Mouse (Mus musculus) hindbrain, embryonic 14.5 days (tissue): ENCODE measurements around the gene Gm15737. TPM values are rescaled to one million over a fixed set of nuclear protein-coding genes. Genes with fewer than 3 reads are reported as not detected.

Experiments used
- ATAC-seq: fragments of 200-750 bp; cut with Nextera tagmentation; 2 replicates; pipeline ENCODE4 v1.8.0; 2017; ENCODE audit warnings: moderate number of reproducible peaks, mild to moderate bottlenecking, moderate TSS enrichment, moderate library complexity; ENCODE audit not compliant: low FRiP score
- DNase-seq: peaks from one replicate; pipeline ENCODE4 v3.0.0-alpha.2; 2015; ENCODE audit warnings: low spot score
- H3K27ac ChIP-seq: fragments of 300-500 bp; sonication (generic); 2 replicates; pipeline ENCODE4 v1.5.1; 2014; ENCODE audit warnings: mild to moderate bottlenecking, moderate library complexity
- H3K27me3 ChIP-seq: fragments of 300-500 bp; sonication (generic); 2 replicates; pipeline ENCODE4 v1.6.1; 2014; ENCODE audit warnings: mild to moderate bottlenecking, low read length, mixed read lengths; ENCODE audit not compliant: control insufficient read depth, insufficient read depth
- H3K36me3 ChIP-seq: fragments of 300-500 bp; sonication (generic); replicated peaks from 2 replicates; pipeline ENCODE4 v1.6.1; 2014; ENCODE audit not compliant: control insufficient read depth, insufficient read depth
- H3K4me1 ChIP-seq: fragments of 300-500 bp; sonication (generic); replicated peaks from 2 replicates; pipeline ENCODE4 v1.6.1; 2014; ENCODE audit warnings: antibody characterized with exemption, low read length, mixed read lengths; ENCODE audit not compliant: control insufficient read depth, insufficient read depth
- H3K4me2 ChIP-seq: fragments of 300-500 bp; sonication (generic); replicated peaks from 2 replicates; pipeline ENCODE4 v1.6.1; 2014; ENCODE audit warnings: mild to moderate bottlenecking, moderate library complexity
- H3K4me3 ChIP-seq: fragments of 300-500 bp; sonication (generic); replicated peaks from 2 replicates; pipeline ENCODE4 v1.5.1; 2014; ENCODE audit warnings: mild to moderate bottlenecking, low read length
- H3K9ac ChIP-seq: fragments of 300-500 bp; sonication (generic); 2 replicates; pipeline ENCODE4 v1.6.1; 2014
- H3K9me3 ChIP-seq: fragments of 300-500 bp; sonication (generic); 2 replicates; pipeline ENCODE4 v1.6.1; 2016; ENCODE audit warnings: low read length; ENCODE audit not compliant: control insufficient read depth
- WGBS: fragments of 180-500 bp; shearing (Covaris S2); extraction: QIAGEN DNeasy Blood & Tissue Kit; methylation state at CpG from one replicate; pipeline ENCODE4 v1.1.7; 2014; 5-methylcytosine and 5-hydroxymethylcytosine counted together
- polyA plus RNA-seq: library from polyadenylated mRNA; unstranded; fragments of >200 nt; fragmentation: Nextera tagmentation; extraction: Ambion mirVana; gene quantifications from 2 replicates; pipeline ENCODE4 v1.2.1, GENCODE M21; 2014

The Gm15737 gene
- polyA plus RNA-seq: 0.05 TPM in 1 of 2 replicates, not detected in the other

- no peaks in the 10 kb centered on the region for H3K36me3 ChIP-seq
- ATAC-seq: no peak
- DNase-seq: no peak
- WGBS: 69% methylated on average over 4 of the region's 4 CpGs
- no peak within 1 kb of the TSS for H3K9ac ChIP-seq
- no peak within 1 kb of the TSS for H3K4me2 ChIP-seq
- H3K4me1 ChIP-seq: 0 out of 2 replicates have a peak, but pooled peaks cover 7% of the 10 kb centered on the region
- no peak within 1 kb of the TSS for H3K27ac ChIP-seq
- no peaks in the 10 kb centered on the region for H3K27me3 ChIP-seq
- no peaks in the 10 kb centered on the region for H3K9me3 ChIP-seq
- H3K4me3 ChIP-seq: no peak within 1 kb of the TSS
These were observed at the start of gene Gm15737 for GRCm38 (mm10) chr6:92869089-92869581. TSS of gene Gm15737 (plus strand) at chr6:92869357.

DNA sequence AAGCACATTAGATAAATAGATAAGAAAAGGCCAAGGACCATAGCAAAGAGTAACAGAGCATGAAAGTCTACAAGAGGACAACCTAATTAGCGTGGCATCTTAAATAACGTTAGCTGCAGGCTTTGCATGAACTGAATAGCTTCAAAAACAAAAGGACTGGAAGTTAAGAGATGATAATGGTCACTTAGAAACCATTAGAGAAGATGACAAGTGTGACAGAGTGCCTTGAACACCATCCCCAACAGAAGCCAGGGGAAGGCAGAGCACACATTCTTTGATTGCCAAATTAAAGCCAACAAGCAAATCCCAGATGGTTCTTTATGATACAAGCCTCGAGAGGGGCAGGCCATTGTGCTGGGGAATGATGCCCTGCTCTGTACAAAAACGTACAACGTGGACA is 47.6 kb upstream of the Gm15737 start:
- Histone ChIP-seq H3K9me3 (no peaks in the 10 kb centered on the region), H3K4me2 (no peak overlapping the region), H3K4me3 (no peak overlapping the region), H3K36me3 (no peaks in the 10 kb centered on the region), H3K9ac (no peak overlapping the region), H3K4me1 (peaks cover 5% of the 10 kb centered on the region), H3K27me3 (no peaks in the 10 kb centered on the region; the same call in 1 of the 2 replicates), H3K27ac (no peak overlapping the region)
- WGBS: 18% methylated on average over 5 of the region's 5 CpGs
- ATAC-seq: no peak
- no peak for DNase-seq

- Histone ChIP-seq H3K4me3 (no peak overlapping the region), H3K9me3 (no peaks in the 10 kb centered on the region), H3K4me1 (peaks cover 4% of the 10 kb centered on the region; the same call in 1 of the 2 replicates), H3K4me2 (no peak overlapping the region), H3K27ac (no peak overlapping the region), H3K27me3 (no peaks in the 10 kb centered on the region; the same call in 1 of the 2 replicates), H3K9ac (no peak overlapping the region), H3K36me3 (no peaks in the 10 kb centered on the region)
- DNase-seq: no peak
- WGBS: 31% methylated on average over 6 of the region's 6 CpGs
- no peak for ATAC-seq
These were observed 47.2 kb upstream of the Gm15737 start for GRCm38 (mm10) chr6:92822006-92822405.

GRCm38 (mm10) chr6:92823991-92824390 is 45.2 kb upstream of the Gm15737 start:
- H3K9ac ChIP-seq: no peak overlapping the region
- H3K9me3 ChIP-seq: no peaks in the 10 kb centered on the region
- no peak overlapping the region for H3K4me2 ChIP-seq
- WGBS: 73% methylated on average over 7 of the region's 7 CpGs
- DNase-seq (no peak), ATAC-seq (no peak)
- no peak overlapping the region for H3K27ac ChIP-seq
- no peak overlapping the region for H3K4me3 ChIP-seq
- H3K4me1 ChIP-seq: no peaks in the 10 kb centered on the region
- no peaks in the 10 kb centered on the region; the same call in 1 of the 2 replicates for H3K27me3 ChIP-seq
- H3K36me3 ChIP-seq: no peaks in the 10 kb centered on the region

- 86% methylated on average over 5 of the region's 5 CpGs for WGBS
These were observed 42.6 kb upstream of the Gm15737 start for GRCm38 (mm10) chr6:92826561-92826960.

GRCm38 (mm10) chr6:92827360-92827759 is 41.8 kb upstream of the Gm15737 start:
- H3K9me3 ChIP-seq: no peaks in the 10 kb centered on the region
- H3K4me3 ChIP-seq: no peak overlapping the region
- 42% methylated on average over 5 of the region's 5 CpGs for WGBS
- H3K27me3 ChIP-seq: no peaks in the 10 kb centered on the region; the same call in 1 of the 2 replicates
- no peaks in the 10 kb centered on the region; the same call in 1 of the 2 replicates for H3K4me1 ChIP-seq
- no peaks in the 10 kb centered on the region for H3K36me3 ChIP-seq
- DNase-seq (no peak), ATAC-seq (no peak)
- no peak overlapping the region for H3K4me2 ChIP-seq
- no peak overlapping the region for H3K9ac ChIP-seq
- no peak overlapping the region for H3K27ac ChIP-seq

More at GRCm38 (mm10) chr6:92826561-92826960, 42.6 kb upstream of the Gm15737 start:
- no peaks in the 10 kb centered on the region; the same call in 1 of the 2 replicates for H3K4me1 ChIP-seq
- H3K27me3 ChIP-seq: no peaks in the 10 kb centered on the region; the same call in 1 of the 2 replicates
- H3K4me3 ChIP-seq: no peak overlapping the region
- no peak overlapping the region for H3K4me2 ChIP-seq
- no peaks in the 10 kb centered on the region for H3K36me3 ChIP-seq
- H3K9me3 ChIP-seq: no peaks in the 10 kb centered on the region
- DNase-seq (no peak), ATAC-seq (no peak)
- no peak overlapping the region for H3K9ac ChIP-seq
- no peak overlapping the region for H3K27ac ChIP-seq

- Histone ChIP-seq H3K4me3 (no peak overlapping the region), H3K4me1 (no peaks in the 10 kb centered on the region; the same call in 1 of the 2 replicates), H3K9ac (no peak overlapping the region), H3K9me3 (no peaks in the 10 kb centered on the region), H3K36me3 (no peaks in the 10 kb centered on the region), H3K27me3 (no peaks in the 10 kb centered on the region), H3K4me2 (no peak overlapping the region), H3K27ac (no peak overlapping the region)
- no peak for DNase-seq
- WGBS: 91% methylated on average over 2 of the region's 2 CpGs
- no peak for ATAC-seq
These were observed 40.0 kb upstream of the Gm15737 start for GRCm38 (mm10) chr6:92829148-92829547.

GRCm38 (mm10) chr6:92831106-92831505 is 38.1 kb upstream of the Gm15737 start:
- WGBS: 83% methylated on average over 2 of the region's 2 CpGs

GRCm38 (mm10) chr6:92842000-92842399 is 27.2 kb upstream of the Gm15737 start:
- ATAC-seq: no peak
- Histone ChIP-seq H3K4me1 (no peaks in the 10 kb centered on the region), H3K9me3 (no peaks in the 10 kb centered on the region), H3K27me3 (no peaks in the 10 kb centered on the region), H3K9ac (no peak overlapping the region), H3K4me3 (no peak overlapping the region), H3K4me2 (no peak overlapping the region), H3K27ac (no peak overlapping the region), H3K36me3 (no peaks in the 10 kb centered on the region)
- WGBS: 30% methylated on average over 2 of the region's 2 CpGs
- no peak for DNase-seq

More at GRCm38 (mm10) chr6:92831106-92831505, 38.1 kb upstream of the Gm15737 start:
- Histone ChIP-seq H3K4me3 (no peak overlapping the region), H3K9ac (no peak overlapping the region), H3K4me1 (no peaks in the 10 kb centered on the region; the same call in 1 of the 2 replicates), H3K36me3 (no peaks in the 10 kb centered on the region), H3K9me3 (no peaks in the 10 kb centered on the region), H3K27ac (no peak overlapping the region), H3K4me2 (no peak overlapping the region), H3K27me3 (no peaks in the 10 kb centered on the region)
- ATAC-seq: no peak
- no peak for DNase-seq
